Mouse (Mus musculus): Measurements from ENCODE around the gene N4bp3. TPM values are rescaled to one million over a fixed set of nuclear protein-coding genes. Genes with fewer than 3 reads are reported as not detected.
"Not testable (repeated sequence)": the region's sequence is repeated elsewhere in the genome, so short reads cannot be mapped to it uniquely, and the experiment has no call there.

N4bp3 gene
- polyA plus RNA-seq, 1 experiment from 2014 or later = 19.9 TPM

- H3K4me2 ChIP-seq (replicated peaks) = peak overlapping the region; percentile 57
- H3K4me1 ChIP-seq (replicated peaks; ENCODE audit: control insufficient read depth, insufficient read depth, low read length) = peaks cover 7% of the 10 kb centered on the region
- H3K9me3 ChIP-seq (ENCODE audit: control insufficient read depth, low read length) = no peaks in the 10 kb centered on the region
- no peak for DNase-seq (ENCODE audit: low spot score)
- H3K9ac ChIP-seq = peak overlapping the region; percentile 57
- ATAC-seq (ENCODE audit: low FRiP score) = no peak
- no peaks in the 10 kb centered on the region for H3K36me3 ChIP-seq (replicated peaks; ENCODE audit: control insufficient read depth, insufficient read depth)
- H3K27me3 ChIP-seq (ENCODE audit: control insufficient read depth, insufficient read depth, low read length) = no peaks in the 10 kb centered on the region
- WGBS = 51% methylated on average over 7 of the region's 7 CpGs
- peak overlapping the region; percentile 27 for H3K4me3 ChIP-seq (replicated peaks; ENCODE audit: low read length)
- H3K27ac ChIP-seq = no peak overlapping the region
Measured at GRCm38 (mm10) chr11:51615129-51615528, 35.5 kb downstream of the N4bp3 start.

GRCm38 (mm10) chr11:51614256-51614655 is 36.4 kb downstream of the N4bp3 start:
- H3K4me1 ChIP-seq (replicated peaks; ENCODE audit: control insufficient read depth, insufficient read depth, low read length) = peaks cover 5% of the 10 kb centered on the region; the same call in 1 of the 2 replicates
- DNase-seq (ENCODE audit: low spot score) = no peak
- H3K9ac ChIP-seq = no peak overlapping the region
- H3K4me3 ChIP-seq (replicated peaks; ENCODE audit: low read length) = no peak overlapping the region
- no peaks in the 10 kb centered on the region for H3K9me3 ChIP-seq (ENCODE audit: control insufficient read depth, low read length)
- no peaks in the 10 kb centered on the region for H3K27me3 ChIP-seq (ENCODE audit: control insufficient read depth, insufficient read depth, low read length)
- no peaks in the 10 kb centered on the region for H3K36me3 ChIP-seq (replicated peaks; ENCODE audit: control insufficient read depth, insufficient read depth)
- no peak overlapping the region for H3K4me2 ChIP-seq (replicated peaks)
- no peak overlapping the region for H3K27ac ChIP-seq
- ATAC-seq (ENCODE audit: low FRiP score) = no peak
- 83% methylated on average over 8 of the region's 8 CpGs for WGBS

DNA sequence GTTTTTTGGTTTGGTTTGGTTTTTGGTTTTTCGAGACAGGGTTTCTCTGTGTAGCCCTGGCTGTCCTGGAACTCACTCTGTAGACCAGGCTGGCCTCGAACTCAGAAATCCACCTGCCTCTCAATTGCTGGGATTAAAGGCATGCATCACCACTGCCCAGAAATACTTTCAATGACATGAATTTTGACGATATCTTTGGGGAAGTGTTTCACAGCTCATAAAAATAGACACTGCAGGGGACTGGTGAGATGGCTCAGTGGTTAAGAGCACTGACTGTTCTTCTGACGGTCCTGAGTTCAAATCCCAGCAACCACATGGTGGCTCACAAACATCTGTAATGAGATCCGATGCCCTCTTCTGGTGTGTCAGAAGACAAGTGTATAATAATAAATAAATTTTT is 40.7 kb downstream of the N4bp3 start:
- peaks cover 11% of the 10 kb centered on the region; the same call in 1 of the 2 replicates for H3K4me1 ChIP-seq (replicated peaks; ENCODE audit: control insufficient read depth, insufficient read depth, low read length)
- not testable (repeated sequence) for H3K36me3 ChIP-seq (replicated peaks; ENCODE audit: control insufficient read depth, insufficient read depth); ATAC-seq (ENCODE audit: low FRiP score); H3K4me3 ChIP-seq (replicated peaks; ENCODE audit: low read length); H3K9ac ChIP-seq; H3K4me2 ChIP-seq (replicated peaks); H3K9me3 ChIP-seq (ENCODE audit: control insufficient read depth, low read length); H3K27me3 ChIP-seq (ENCODE audit: control insufficient read depth, insufficient read depth, low read length); DNase-seq (ENCODE audit: low spot score); H3K27ac ChIP-seq
- 92% methylated on average over 5 of the region's 5 CpGs for WGBS

DNA sequence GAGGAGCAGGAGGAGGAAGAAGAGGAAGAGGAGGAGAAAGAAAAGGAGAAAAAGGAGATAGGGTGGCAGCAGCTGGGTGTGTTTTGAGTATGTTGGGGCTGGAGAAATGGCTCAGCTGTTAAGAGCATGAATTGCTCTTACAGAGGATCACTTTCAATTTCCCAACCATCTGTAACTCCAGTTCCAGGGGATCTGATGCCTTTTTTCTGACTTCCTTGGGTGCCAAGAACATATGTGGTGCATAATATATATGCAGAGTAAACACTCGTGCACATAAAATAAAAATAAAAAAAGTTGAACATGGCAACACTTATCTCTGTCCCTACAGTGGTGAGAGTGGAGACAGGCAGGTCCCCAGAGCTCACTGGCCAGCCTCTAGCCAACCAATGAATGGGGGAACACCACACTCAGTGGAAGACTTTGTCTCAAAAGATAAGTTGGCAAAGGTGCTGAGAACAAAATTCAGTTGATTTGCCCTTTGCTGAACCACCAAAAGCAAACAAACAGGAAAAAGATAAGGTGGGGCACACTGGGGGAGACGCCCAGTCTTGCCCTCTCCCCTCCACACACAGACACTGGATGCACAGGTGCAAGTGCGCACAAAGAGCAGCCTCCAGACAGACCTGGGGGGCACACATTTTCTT is 41.3 kb downstream of the N4bp3 start:
- peaks cover 16% of the 10 kb centered on the region for H3K4me1 ChIP-seq (replicated peaks; ENCODE audit: control insufficient read depth, insufficient read depth, low read length)
- H3K36me3 ChIP-seq (replicated peaks; ENCODE audit: control insufficient read depth, insufficient read depth) = peaks cover 10% of the 10 kb centered on the region
- no peak overlapping the region for H3K4me2 ChIP-seq (replicated peaks)
- no peak overlapping the region for H3K27ac ChIP-seq
- DNase-seq (ENCODE audit: low spot score) (no peak), ATAC-seq (ENCODE audit: low FRiP score) (no peak)
- H3K27me3 ChIP-seq (ENCODE audit: control insufficient read depth, insufficient read depth, low read length) = no peaks in the 10 kb centered on the region
- WGBS = 85% methylated on average over 3 of the region's 3 CpGs
- no peak overlapping the region for H3K4me3 ChIP-seq (replicated peaks; ENCODE audit: low read length)
- H3K9ac ChIP-seq = no peak overlapping the region
- no peaks in the 10 kb centered on the region for H3K9me3 ChIP-seq (ENCODE audit: control insufficient read depth, low read length)

DNA sequence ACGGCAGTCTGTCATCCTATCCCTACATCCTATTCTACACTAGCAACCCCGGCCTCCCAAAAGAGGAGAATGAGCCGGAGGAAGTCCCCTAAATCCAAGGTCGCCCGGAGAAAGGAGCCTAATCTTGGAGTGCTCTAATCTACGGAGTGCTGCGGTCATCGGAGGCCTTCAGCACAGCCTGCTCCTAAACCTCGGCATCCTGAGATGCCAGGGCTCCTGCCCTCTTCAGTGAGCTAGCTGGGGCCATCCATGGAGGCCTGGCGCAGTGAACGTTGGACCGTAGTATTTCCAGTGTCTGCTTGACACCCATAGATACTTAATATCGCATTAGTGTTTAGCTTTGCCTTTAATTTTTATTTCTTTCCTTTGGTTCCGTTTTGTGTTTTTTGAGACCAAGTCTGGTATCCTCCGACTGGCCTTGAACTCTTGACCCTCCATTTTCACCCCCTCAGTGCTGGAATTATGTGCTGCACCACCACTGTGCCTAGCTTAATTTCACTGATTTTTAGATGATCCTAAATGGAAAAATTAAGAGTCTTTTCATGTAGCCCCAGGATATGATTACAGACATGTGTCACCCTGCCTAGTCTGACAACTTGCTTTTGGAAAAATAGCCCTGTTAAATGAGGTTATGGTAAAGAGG is 43.4 kb downstream of the N4bp3 start:
- Histone ChIP-seq H3K4me2 (replicated peaks) (peak overlapping the region; percentile 80), H3K27ac (peak overlapping the region; percentile 91), H3K36me3 (replicated peaks; ENCODE audit: control insufficient read depth, insufficient read depth) (peaks cover 32% of the 10 kb centered on the region), H3K4me3 (replicated peaks; ENCODE audit: low read length) (peak overlapping the region; percentile 96), H3K9ac (peak overlapping the region; percentile 98), H3K9me3 (ENCODE audit: control insufficient read depth, low read length) (no peaks in the 10 kb centered on the region), H3K4me1 (replicated peaks; ENCODE audit: control insufficient read depth, insufficient read depth, low read length) (peaks cover 26% of the 10 kb centered on the region), H3K27me3 (ENCODE audit: control insufficient read depth, insufficient read depth, low read length) (no peaks in the 10 kb centered on the region)
- ATAC-seq (ENCODE audit: low FRiP score) = peak; percentile 52; the same call in 1 of the 2 replicates
- 10% methylated on average over 15 of the region's 15 CpGs for WGBS
- DNase-seq (ENCODE audit: low spot score) = no peak

DNA sequence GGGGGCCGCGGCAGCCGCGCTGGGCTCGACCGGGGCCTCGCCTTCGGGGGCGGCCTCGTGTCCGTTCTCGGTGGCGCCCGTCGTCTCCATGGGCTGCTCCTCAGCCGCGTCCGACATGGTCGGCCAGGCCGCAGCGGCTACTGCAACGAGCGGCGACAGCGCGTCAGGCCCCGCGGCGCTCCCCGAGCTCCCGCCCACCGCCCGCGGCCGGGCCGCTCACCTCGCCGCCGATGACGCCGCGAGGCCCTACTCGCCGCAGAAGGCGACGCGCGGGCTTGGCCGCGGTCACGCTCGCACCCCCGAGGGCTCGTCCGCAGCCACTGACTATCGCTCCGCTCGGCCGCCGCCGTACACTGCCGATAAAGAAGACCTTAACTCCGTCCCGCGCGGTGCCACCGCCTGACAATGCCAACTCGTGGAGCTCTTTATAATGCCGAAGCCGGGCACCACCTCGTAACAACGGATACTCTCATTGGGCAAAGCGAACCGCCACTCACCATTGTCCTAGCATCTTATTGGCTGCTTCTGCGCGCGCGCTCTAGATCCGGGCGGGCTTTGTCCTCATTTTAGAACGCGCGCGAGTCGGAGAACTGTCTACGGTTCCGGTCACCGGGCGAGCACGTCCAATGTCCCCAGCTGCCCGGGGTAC is 44.1 kb downstream of the N4bp3 start, which contains the start of gene Hnrnpab:
Gene Hnrnpab (minus strand): TSS at position 401 of the 649 bp plus-strand sequence.
- peak; percentile 95 for ATAC-seq (ENCODE audit: low FRiP score)

GRCm38 (mm10) chr11:51605602-51606446 is 44.8 kb downstream of the N4bp3 start:
- Histone ChIP-seq H3K4me1 (replicated peaks; ENCODE audit: control insufficient read depth, insufficient read depth, low read length) (peaks cover 26% of the 10 kb centered on the region), H3K9ac (peak overlapping the region; percentile 98), H3K27ac (peak overlapping the region; percentile 94), H3K27me3 (ENCODE audit: control insufficient read depth, insufficient read depth, low read length) (no peaks in the 10 kb centered on the region), H3K4me3 (replicated peaks; ENCODE audit: low read length) (peak overlapping the region; percentile 96), H3K36me3 (replicated peaks; ENCODE audit: control insufficient read depth, insufficient read depth) (peaks cover 46% of the 10 kb centered on the region), H3K9me3 (ENCODE audit: control insufficient read depth, low read length) (no peaks in the 10 kb centered on the region), H3K4me2 (replicated peaks) (peak overlapping the region; percentile 87)
- WGBS = under 1% methylated on average over 81 of the region's 81 CpGs
- peak; percentile 75 for DNase-seq (ENCODE audit: low spot score)
- peak; percentile 54 for ATAC-seq (ENCODE audit: low FRiP score)

More for the DNA sequence above, 44.1 kb downstream of the N4bp3 start, which contains the start of gene Hnrnpab:
- no peaks in the 10 kb centered on the region for H3K9me3 ChIP-seq (ENCODE audit: control insufficient read depth, low read length)
- H3K27ac ChIP-seq = peak within 1 kb of the TSS; percentile 94
- peak within 1 kb of the TSS; percentile 96 for H3K4me3 ChIP-seq (replicated peaks; ENCODE audit: low read length)
- H3K9ac ChIP-seq = peak within 1 kb of the TSS; percentile 98
- H3K4me1 ChIP-seq (replicated peaks; ENCODE audit: control insufficient read depth, insufficient read depth, low read length) = peaks cover 26% of the 10 kb centered on the region
- WGBS = under 1% methylated on average over 90 of the region's 91 CpGs
- H3K36me3 ChIP-seq (replicated peaks; ENCODE audit: control insufficient read depth, insufficient read depth) = peaks cover 38% of the 10 kb centered on the region
- no peaks in the 10 kb centered on the region for H3K27me3 ChIP-seq (ENCODE audit: control insufficient read depth, insufficient read depth, low read length)
- DNase-seq (ENCODE audit: low spot score) = peak; percentile 99
- peak within 1 kb of the TSS; percentile 87 for H3K4me2 ChIP-seq (replicated peaks)

DNA sequence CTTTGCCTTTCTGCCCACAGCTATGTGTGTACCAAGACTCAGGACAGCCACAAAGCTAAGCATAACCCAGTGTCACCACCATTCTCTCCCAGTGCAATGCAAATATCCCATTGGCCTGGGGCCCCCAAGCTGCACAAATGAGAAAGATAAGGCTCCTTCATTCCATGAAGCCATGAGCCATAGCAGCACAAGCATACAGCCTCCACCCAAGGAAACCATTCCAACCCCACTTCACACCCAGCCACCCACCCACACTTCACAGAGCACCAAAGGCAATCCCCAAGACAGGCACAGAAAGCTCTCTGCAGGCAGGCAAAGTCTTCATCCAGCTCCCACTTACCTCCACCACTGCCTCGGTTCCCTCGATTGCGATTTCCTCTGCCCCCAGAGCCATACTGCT is 48.4 kb downstream of the N4bp3 start:
- no peak overlapping the region for H3K27ac ChIP-seq
- 94% methylated on average over 3 of the region's 3 CpGs for WGBS
- no peak overlapping the region for H3K4me2 ChIP-seq (replicated peaks)
- peaks cover 82% of the 10 kb centered on the region for H3K36me3 ChIP-seq (replicated peaks; ENCODE audit: control insufficient read depth, insufficient read depth)
- H3K27me3 ChIP-seq (ENCODE audit: control insufficient read depth, insufficient read depth, low read length) = no peaks in the 10 kb centered on the region
- ATAC-seq (ENCODE audit: low FRiP score) (no peak), DNase-seq (ENCODE audit: low spot score) (no peak)
- H3K4me1 ChIP-seq (replicated peaks; ENCODE audit: control insufficient read depth, insufficient read depth, low read length) = peaks cover 22% of the 10 kb centered on the region
- no peak overlapping the region for H3K4me3 ChIP-seq (replicated peaks; ENCODE audit: low read length)
- no peaks in the 10 kb centered on the region for H3K9me3 ChIP-seq (ENCODE audit: control insufficient read depth, low read length)
- H3K9ac ChIP-seq = no peak overlapping the region

Data from hindbrain, embryonic 14.5 days (tissue).